Mouse (Mus musculus): ENCODE data around the gene Wdr11.
A peak's percentile ranks its signal among the peaks of the same experiment; 100 is the strongest.

The Wdr11 gene

GRCm38 (mm10) chr7:129591371-129592131 lies at the start of gene Wdr11:
Wdr11 (plus strand) TSS chr7:129591863.
- peak; percentile 92 for DNase-seq

DNA sequence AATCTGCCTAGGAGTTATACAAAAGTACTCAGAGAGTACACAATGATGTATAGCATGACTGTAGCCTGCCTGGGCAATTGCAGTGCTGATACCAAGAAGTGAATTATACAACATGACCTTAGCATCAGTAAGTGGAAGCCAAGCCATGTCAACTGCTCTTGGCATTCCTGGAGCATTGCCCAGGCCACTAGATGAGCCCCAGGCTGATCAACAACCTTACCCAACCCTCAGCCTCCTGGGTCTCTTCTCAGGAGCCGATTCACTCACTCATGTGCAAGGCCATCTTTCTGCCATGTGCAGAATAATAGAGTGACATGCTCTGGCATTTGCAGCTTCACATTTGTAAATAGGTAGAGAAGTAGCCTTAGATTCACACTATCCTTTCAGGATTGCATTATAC lies 24.1 kb upstream of the Wdr11 start:
- DNase-seq, result no peak

DNA sequence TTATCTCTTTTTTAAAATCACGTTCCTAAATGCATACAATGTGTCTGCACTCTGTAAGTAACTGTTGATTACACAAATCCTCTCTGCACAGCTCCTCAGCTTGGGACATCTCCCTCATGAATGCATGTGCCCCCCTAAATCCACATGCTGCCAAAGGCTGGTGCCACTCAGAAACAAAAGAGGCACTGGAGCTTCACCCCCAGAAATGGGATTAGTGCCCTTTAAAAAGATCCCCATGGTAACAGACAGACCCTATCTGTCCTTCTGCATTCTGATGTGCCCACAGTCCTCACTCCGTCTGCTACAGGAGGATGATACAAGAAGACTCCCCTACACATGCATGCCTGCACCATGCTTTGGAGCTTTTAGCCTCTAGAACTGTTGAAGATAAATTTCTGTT lies 23.3 kb upstream of the Wdr11 start:
- DNase-seq, result no peak

GRCm38 (mm10) chr7:129574471-129574870 lies 17.2 kb upstream of the Wdr11 start:
- no peak for DNase-seq

DNA sequence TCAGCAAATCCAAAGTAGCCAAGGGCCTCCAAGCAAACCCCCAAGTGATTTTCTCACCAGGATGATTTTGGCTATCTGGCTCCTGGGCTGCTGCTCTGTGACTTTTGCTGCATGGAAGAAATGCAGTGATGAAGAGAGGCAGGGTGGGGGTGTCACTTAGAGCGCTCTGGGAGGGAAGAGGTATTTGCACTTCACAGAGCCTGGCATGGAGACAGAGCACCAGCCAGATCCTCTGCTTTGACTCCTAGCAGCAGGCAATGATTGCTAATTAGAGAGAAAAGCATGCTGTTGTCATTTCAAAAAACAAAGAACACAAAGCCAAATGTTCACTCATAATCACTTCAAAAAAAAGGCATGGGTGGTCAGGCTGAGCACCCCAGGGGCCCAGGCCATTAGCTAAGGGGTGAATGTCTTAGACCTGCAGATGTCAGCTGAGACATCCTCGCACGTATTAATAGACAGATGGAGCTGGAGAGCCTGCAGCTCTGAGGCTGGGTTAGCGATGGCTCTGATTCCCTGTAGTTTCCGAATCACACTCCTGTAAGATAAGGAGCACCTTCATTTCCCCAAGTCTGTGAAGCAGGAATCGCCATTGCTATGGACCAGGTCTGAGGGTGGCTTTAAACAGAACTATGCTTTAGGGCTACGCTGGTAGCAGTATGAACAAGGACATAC lies 16.4 kb upstream of the Wdr11 start:
- DNase-seq, result peak; percentile 31

GRCm38 (mm10) chr7:129592132-129592745 lies 576 bp downstream of the Wdr11 start:
- DNase-seq, result no peak

DNA sequence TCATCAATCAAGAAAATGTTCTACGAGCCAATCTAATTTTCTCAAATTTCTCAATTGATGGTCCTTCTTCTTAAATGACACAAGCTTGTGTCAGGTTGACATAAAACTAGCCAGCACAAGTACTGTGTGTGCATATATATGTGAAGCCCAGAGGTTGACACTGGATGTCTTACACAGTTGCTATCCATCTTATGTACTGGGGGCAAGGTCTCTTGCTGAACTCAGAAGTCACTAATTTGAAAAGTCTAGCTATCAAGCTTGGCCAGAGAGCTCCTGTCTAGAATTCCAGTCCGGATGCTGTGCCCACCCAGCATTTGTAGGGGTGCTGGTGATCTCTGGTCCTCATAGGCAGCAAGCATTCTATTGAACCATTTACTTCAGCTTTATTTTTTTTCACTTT lies 5.5 kb downstream of the Wdr11 start:
- DNase-seq, result no peak

DNA sequence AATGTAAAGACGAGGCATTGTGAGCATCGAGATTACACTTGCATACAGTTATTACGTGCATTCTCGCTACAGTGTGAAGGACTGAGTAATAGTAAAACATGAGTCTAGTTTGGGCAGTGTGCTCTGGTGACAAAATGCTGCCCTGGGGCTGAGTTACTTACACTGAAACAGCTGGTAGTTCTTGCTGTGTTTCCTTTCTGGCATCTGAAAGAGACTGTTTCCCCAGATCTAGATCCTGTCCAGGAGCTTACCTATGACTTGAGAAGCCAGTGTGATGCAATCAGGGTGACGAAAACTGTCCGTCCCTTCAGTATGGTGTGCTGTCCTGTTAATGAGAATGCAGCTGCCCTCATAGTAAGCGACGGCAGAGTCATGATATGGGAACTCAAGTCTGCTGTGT lies 14.6 kb downstream of the Wdr11 start:
- no peak for DNase-seq

GRCm38 (mm10) chr7:129621141-129621540 lies 29.5 kb downstream of the Wdr11 start:
- no peak for DNase-seq

DNA sequence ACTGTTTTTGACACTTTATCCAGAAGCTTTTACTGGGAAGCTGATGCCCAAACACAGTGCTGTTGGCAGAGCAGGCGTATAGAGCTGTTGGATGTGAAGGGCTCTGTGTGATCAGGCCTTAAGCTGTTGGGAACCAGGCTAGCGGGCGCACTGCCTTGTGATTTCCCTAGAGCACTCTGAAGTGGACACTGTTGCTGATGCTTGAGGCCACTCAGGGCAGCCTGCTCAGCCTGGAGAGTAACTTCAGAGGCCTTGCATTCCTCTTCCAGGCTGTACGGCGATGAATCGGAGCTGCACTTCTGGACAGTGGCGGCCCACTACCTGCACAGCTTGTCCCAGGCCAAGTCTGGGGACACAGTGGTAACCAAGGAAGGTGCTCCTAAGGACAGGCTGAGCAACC lies 38.7 kb downstream of the Wdr11 start:
- no peak for DNase-seq

- no peak for DNase-seq
Observed at GRCm38 (mm10) chr7:129631453-129631852, 39.8 kb downstream of the Wdr11 start.

- no peak for DNase-seq
Observed at GRCm38 (mm10) chr7:129635898-129636640, 44.4 kb downstream of the Wdr11 start.

DNA sequence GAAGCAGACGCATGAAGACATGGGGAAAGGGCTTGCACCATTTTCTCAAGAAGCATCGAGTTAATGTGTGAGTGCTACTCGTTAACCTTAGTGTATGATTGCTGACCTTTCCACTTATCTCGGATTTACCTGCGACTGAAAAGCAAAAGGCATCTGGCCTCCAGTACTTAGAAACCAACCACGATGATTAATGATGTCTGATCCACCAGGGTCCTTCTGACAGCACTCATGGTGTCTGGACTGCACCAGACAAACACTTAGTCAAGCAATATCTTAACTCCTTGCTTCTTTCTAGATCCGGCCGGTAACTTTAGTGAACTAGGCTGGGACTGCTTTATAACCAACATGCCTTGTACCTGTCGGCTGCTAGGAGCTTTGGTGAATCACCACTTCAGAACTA lies 45.3 kb downstream of the Wdr11 start:
- no peak for DNase-seq

DNA sequence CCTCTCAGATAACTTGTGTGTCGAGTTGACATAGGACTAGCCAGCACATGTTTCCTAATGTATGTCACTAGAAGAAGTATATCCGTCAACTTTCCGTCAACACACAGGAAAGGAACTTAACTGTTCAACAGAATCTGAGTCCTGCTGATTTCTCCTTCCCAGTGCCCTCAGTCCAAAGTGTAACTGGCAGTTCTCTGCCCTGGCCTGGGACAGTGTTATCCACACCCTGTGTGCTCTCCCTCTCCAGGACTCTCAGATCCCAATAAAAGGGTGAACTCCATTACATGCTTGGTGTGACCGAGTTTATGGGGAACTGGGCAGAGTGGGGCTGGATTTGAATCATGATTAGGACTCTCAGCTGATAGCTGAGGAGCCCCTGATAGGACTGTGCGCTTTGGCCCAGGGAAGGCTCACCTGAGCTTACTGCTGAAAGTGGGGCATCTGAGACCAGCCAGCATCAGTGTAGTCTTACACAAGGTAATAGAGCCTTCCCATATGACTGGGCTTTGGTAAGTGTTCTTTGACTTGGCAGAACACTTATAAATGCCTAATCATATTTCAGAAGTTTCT lies 46.3 kb downstream of the Wdr11 start:
- no peak for DNase-seq

- DNase-seq, result no peak
Observed at GRCm38 (mm10) chr7:129639006-129639405, 47.3 kb downstream of the Wdr11 start.

DNA sequence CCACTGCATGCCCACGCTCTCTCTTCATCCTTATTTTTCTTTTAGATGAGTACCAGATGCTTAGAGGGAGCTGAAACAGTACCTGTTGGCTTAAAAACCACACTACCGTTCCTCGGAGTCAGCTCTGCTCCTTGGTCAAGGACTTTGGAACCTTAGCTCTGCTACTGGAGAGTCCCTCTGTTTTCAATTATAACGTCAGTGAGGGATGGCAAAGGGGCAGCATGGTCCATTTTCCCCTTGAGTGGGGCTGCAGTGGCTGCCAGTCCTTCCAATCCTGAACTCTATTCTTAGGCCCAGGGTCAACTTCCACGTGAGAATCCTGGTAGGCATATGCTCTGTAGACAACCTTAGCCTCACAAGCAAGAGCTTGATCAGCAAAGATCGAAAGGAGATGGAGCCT lies 48.2 kb downstream of the Wdr11 start:
- DNase-seq, result no peak

DNA sequence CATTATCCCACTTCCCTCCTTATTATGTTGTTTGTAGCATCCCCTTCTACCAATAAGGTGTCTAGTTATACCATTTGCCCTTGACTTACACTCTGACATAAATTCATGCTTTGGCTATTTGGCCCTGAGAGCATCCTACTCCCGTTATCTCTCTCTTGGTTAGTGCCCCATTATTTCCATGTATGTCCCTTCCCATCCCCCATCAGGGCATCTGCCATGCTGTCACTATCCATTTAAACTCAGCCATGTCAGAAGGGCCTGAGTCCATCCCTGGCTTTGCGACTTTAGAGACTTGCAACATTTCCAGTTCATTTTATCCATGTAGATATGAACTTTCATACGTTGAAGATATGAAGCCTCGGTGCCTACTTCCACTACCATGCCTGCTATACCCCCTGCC lies 51.6 kb downstream of the Wdr11 start:
- peak; percentile 39 for DNase-seq

DNA sequence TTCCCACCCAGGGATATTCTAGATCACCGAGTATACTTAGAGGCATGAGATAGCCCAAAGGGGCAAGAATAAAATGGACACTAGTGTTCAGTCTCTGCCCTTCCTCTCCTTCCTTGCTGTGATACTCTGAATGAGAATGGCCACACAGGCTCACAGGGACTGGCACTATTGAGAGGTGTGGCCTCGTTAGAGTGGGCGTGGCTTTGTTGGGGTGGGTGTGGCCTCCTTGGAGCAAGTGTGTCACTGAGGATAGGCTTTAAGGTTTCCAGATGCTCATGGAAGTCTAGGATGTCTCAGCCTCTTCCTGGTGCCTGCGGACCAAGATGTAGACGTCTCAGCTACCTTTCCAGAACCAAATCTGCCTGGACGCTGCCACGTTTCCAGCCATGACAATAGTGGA lies 56.1 kb downstream of the Wdr11 start:
- DNase-seq, result peak; percentile 34

DNA sequence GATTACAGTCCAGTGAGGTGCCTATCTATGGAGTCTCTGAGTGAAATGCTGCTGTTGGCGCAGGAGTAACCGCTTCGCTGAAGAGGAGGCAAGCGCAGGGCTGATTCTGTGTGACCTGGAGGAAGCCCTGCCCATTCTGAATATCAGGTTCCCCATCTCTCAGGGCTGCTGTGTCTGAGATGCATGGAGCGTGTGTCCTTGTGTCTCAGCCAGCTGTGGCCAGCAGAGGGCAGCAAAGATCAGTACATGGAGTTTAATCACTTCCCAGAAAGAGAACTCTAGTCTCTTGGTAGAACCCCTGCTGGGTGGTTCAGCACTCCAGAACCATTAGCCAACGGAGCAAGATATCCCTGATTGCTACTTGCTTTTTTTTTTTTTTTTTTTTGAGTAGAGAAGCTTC lies 57.3 kb downstream of the Wdr11 start:
- peak; percentile 90 for DNase-seq

GRCm38 (mm10) chr7:129650717-129651116 lies 59.1 kb downstream of the Wdr11 start:
- peak; percentile 24 for DNase-seq

GRCm38 (mm10) chr7:129651781-129652180 lies 60.1 kb downstream of the Wdr11 start:
- no peak for DNase-seq

DNA sequence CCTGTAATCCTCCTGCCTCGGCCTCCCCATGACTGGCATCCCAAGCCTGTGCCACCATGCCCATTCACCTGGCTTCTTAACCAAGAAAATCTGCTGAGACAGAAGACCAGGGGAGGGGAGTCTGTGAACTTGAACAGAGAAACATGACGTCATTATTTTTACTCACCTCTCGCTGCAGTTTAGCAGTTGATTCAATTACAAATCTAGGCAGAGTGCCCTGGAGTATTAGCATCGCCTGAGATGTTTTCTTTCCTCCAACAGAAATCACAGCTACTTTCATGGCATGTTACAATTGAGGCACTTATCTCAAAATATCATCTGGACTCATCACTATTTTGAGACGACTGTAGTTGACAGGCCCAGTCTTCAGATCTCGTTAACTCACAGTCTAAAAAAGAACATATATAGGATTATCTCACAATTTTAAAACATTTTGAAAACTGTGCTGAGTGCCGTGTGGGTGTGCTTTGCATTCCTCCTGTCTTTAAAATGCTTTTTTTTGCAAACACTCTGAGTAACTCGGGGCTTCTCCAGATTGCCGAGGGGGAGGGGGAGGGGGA lies 61.3 kb downstream of the Wdr11 start:
- no peak for DNase-seq

GRCm38 (mm10) chr7:129653791-129654271 lies 62.2 kb downstream of the Wdr11 start:
- peak; percentile 78 for DNase-seq

Measured in retina, postnatal 1 day (tissue).